Mouse (Mus musculus) spleen, postnatal 36 days (tissue): ENCODE measurements around the gene Rdh16f1.
"Not testable (repeated sequence)": the region's sequence is repeated elsewhere in the genome, so short reads cannot be mapped to it uniquely, and the experiment has no call there.

Experiments
- DNase-seq, 2 experiments: peaks; one replicate each; pipeline ENCODE4 v3.0.0; 2022; ENCODE audit warnings: low spot score in 2 of 2, mixed read lengths in 1 of 2

Gene Rdh16f1

DNA sequence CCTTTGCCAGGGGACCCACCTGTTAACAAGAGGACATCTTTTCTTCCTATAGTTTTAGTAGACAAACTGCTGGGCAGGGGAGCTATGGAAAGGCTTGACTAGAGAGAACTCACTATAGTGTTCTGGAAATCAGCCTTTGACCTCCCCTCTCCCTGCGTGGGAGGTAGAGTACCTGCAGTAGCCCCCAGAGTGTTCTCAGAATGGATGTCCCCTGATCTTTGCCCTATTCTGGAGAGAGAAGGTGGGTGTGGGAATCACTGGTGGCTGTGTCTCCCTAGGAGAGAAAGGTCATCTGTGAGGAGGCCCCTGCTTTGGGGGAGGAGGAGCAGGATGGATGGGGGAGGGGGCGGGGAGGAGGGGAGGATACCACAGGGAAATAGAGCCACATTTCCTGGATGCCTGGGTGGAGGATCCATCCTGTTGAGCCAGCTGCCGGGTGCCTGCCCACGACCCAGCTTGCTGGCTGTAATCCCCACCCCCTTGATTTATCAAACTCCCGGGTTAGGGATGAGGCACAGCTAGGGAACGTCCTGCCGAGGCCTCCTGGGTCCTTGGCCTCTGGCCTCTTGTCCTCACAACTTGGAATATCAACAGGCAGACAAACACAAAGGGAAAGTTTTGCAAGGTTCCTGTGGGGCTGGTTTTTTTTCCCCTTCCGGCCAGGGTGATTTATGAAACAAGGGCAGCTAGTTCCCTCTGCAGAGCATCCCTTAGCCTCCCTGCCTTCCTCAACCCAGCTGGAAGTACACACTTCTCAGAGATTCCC, 10.6 kb upstream of the Rdh16f1 start:
- DNase-seq, result no peak

DNA sequence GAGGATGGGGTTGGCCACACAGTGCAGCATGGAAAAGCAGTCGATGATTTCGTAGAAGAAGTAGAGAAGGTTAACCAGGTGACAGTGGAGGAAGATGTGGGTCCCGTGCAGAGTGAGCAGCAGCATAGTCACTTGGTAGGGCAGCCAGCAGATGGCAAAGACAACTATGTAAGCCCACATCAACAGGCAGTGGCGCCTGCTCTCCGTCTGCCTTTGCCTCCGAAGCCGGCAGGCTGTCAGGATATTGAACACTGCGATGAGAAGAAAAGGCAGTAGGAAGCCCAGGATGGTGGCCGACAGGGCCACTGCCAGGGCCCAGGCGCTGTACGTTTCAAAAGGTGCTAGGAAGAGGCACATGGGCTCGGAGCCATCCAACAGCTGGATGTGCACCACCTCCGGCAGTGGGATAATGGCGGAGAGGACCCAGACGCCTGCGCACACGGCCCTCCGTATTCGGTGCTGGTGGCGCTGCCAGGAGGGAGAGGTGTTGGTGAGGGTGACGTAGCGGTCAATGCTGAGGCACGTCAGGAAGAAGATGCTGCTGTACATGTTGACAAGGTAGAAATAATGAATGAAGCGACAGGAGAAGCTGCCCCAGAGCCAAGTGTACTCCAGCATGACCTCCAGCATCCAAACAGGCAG, 9.3 kb upstream of the Rdh16f1 start:
- no peak for DNase-seq

DNA sequence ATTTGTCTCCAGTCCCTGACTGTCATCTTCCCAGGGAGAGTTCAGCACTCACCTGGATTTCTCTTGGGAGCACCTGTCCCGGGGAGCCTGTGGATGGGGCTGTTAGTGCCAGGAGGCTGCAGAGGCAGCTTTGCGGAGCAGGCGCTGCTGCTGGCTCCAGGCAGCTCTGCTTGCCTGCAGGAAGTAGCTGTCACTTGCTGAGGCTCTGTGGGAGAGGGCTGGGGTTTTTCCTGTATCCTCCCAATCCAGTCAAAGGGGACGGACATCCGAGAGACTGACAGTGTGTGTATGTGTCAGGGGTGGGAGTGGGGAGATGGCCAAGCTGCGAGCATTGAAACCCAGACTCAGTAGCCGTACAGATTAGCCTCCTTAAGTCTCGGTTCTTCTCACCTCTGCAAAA, 8.0 kb upstream of the Rdh16f1 start, which contains the start of gene Gpr182:
Gpr182 (minus strand) TSS at position 185 of the 400 bp plus-strand sequence.
- DNase-seq, result no peak

DNA sequence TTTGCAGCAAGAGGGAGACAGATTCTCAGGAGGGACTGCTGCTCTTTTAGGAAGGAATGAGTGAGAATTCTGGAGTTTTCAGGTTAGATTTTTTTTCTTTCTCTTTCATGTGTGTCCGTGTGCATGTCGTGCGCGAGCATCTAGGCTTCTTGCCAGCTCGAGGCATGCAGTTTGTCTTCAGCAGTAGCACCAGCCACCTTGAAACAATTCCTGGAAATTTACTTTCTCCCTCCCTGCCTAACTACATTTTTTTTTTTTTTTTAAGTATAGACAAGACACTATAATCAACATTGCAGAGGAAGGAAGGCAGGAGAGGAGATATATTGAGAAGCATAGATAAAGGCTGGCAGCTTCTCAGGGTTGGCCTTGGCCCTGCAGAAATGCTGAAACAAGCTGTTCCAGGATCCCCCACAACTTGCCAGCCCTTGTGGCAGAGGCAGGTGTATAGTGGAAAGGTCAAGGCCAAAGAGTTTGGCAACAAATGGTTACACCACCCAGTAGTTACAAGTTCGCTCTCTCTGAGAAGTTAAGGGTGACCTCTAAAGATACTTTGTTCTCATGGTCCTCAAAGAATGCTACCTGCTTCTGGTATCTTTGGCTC, 4.9 kb upstream of the Rdh16f1 start:
- no peak for DNase-seq

DNA sequence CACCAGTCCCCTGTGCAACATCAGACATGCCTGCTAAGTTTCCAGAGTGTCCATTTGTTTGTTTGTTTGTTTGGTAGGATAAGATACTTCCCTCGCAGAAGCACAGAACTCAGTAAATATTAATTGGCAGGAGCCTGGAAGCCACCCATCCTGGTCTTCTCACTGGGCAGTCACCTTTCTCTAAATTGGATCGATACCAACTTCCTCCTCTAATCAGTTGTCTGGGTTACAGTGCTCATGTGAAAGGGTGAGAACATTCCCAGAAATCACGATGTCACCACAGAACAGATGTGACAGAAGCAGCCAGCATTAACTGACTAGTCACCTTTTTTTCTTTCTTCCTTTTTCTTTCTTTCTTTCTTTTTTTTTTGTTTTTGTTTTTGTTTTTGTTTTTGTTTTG, 4.3 kb upstream of the Rdh16f1 start:
- no peak for DNase-seq

DNA sequence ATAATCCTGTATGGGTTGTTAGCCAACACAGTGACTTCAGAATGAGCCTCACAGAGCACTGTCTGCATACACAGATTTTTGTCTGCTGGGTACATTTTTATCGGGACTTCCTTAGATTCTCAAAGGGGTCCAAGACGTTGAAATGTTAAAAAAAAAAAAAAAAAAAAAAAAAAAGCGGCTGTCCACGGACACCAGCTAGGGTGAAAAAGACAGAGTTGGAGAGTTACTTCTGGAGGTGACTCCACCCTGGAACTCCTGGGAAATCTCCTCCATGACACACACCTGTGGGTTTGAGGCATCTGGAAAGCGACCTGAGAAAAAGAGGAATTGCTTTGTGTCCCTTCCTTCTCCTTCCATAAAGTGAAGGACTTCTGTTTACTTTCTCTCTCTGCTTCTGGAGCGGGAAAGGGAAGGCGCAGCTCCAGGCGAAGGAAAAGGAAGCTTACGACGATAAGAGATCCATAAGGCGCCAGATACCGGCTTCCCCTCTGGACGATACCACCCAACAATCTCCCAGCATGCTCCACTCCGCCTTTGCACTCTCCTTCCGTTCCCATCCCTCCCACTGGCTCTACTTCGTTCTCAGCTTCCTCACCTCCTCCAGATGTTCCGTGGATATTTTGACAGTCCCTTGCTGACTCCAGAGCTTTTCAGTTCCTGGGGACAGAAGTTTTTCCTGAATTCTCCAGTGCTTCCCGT, 3.7 kb upstream of the Rdh16f1 start:
- DNase-seq, result no peak

DNA sequence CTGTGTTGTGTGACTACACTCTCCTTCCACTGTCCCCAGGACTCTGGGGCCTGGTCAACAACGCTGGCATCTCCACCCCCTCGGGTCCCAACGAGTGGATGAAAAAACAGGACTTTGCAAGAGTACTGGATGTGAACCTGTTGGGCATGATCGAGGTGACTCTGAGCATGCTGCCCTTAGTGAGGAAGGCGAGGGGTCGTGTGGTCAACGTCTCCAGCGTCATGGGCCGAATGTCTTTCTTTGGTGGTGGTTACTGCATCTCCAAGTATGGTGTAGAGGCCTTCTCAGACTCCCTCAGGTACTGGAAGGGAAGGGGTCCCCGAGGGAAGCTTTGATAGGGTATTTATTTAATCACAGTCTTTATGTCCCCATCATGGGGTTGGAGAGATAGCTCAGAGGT, 3.3 kb downstream of the Rdh16f1 start:
- DNase-seq, result not testable (repeated sequence)

DNA sequence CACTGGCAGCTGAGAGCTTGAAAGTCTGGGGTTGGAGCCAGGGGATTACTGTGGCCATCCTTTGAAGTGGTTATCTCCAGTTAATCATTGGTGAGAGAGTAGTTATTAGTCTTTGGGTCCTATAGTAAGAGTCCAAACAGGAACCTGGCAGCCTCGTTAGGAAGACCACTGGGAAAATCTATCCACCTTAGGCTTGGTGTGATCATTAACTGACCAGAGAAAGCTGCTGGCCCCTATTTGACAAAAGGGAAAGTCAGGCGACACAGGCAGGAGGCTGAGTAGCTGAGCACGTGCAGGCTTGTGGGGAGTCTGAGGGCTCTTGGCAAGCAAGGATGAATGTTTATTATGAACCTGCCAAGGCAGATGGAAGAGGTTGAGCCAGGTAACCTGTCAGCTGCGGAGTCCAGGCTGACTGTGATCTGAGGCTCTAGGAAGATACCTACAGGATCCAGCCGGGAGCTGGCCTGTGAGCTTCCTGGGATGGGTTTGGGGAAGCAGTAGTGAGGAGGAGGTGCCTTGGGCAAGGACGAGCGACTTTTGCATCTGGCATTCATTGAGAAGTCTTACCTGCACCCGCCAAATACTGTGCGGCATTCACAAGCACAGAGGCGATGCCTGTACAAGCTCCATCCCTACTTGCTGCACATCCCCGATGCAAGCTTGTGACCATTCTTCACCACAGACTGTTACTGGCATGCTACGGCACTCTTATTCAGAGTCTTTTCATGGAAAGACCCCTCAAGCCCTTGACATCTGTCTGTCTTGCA, 4.5 kb downstream of the Rdh16f1 start:
- no peak for DNase-seq

DNA sequence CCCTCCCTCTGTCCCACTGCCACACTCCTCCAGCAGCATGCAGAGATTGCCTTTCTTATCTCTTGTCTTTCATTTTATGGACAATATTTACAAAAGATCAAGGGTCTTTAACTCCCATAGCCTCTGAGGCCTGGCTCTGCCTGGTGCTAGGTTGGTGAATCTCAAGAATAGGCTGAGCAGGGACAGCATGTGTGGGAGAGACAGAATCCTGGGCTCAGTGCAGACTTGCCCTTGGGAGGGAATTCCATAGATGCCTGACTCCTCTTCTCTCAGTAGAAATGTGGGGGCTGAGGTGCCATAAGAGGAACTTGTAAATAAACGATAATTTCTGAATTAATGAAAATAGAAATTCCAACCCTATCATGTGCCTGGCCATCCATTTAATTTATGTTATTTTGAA, 7.0 kb downstream of the Rdh16f1 start:
- no peak for DNase-seq

DNA sequence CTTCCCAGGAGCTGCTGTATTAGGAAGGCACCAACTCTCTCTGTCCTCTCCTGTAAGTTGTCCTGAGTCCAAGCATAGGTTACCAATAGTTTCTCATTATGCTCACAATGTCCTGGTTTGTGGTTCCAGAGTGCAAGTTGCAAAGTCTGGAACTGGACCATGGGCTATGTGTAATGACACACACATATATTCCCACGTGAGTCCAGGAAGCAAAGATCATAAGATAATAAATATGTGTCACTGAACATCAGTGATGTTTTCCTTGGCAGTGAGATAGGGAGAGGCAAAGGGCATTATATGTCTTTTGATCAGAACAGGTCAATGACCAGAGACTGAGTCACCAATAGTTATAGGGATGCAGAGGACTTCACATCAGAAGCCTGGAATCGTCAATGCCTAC, 16.4 kb downstream of the Rdh16f1 start, which contains the start of gene Rdh9:
Rdh9 (plus strand) TSS at position 376 of the 400 bp plus-strand sequence.
- DNase-seq, result no peak

DNA sequence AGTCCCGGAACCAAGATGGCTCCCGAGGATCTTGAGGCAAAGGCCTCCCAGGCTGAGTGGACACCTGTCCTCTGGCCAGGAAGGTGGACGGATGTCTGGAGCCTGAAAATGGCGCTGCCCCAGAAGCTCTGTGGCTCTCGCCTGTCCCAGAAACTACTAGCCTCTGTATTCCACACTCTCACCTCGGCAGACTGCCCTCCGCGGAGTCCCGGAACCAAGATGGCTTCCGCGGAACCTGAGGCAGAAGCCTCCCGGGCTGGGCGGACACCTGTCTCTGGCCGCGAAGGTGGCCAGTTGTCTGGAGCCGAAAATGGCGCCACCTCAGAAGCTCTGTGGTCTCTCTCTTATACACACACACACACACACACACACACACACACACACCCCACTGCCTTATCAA, 22.7 kb downstream of the Rdh16f1 start:
- not testable (repeated sequence) for DNase-seq

DNA sequence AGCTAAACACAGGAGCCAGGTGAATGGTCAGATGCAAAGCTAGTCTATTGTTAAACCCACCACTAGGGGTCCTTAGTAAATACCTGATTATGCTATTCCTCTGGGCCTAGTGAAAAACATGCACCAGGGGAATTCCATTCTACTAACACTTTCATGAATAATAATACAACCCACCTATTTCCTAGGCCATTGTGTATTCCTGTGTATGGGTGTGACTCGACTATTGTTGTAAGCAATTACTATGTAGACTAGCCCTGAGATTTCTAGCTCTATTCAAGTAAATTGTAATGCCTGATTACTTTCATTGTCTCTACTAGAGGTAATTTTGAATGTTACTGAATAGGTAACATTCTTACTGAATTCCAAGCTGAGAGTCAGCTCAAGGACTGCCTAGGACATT, 25.8 kb downstream of the Rdh16f1 start:
- DNase-seq, result not testable (repeated sequence)

DNA sequence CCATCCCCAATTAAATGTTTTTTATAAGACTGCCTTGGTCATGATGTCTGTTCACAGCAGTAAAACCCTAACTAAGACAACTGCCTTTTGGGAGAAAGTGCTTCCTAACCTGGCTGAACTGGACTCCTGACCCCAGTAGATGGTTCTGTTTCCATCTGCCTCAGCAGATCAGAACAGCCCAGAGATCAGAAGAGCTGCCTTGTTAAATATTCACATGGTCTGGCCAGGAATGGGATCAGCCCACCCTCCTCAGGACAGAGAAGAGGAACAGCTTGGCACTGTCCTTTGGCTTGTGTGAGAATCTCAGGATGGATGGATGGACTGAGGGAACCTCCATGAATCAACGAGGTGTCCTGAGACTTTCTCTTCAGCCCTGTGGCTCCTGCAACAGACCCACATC, 39.7 kb downstream of the Rdh16f1 start:
- DNase-seq, result no peak

DNA sequence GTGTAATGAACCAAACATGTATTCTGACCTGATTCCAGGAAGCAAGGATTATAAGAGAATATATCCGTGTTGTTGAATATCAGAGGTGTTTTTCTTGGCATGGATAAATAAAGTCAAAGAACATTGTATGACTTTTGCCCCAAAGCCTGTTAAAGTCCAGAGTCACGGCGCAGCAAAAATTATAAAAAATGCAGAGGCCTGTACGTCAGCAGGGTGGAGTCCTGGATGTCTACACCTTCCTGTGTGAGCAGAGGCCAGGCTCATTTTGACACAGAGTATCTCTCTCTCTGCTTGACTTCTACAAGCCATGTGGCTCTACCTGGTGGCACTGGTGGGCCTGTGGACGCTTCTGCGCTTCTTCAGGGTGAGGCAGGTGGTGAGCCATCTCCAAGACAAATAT, 41.3 kb downstream of the Rdh16f1 start, which contains the start of gene Rdh16:
Rdh16 (plus strand) TSS at position 262 of the 400 bp plus-strand sequence.
- no peak for DNase-seq

DNA sequence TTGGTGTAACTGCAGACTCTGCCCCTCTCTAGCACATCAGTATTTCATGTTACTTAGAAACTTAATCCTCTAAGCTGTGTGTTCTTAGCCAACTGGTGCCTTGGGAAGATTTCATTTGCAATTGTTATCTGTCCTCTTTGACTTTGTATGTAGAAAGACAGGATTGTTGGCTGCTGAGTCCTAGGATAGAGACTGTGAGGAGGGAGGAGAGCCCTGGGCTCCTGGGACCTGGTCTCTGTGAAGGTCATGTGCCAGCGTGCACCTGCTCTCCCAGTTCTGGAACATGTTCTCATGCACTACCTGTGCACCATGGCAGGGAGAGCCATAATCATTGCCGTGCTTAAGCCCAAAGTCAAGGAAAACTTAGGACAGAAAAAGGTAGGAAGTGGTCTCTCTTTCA, 42.0 kb downstream of the Rdh16f1 start:
- DNase-seq, result no peak

DNA sequence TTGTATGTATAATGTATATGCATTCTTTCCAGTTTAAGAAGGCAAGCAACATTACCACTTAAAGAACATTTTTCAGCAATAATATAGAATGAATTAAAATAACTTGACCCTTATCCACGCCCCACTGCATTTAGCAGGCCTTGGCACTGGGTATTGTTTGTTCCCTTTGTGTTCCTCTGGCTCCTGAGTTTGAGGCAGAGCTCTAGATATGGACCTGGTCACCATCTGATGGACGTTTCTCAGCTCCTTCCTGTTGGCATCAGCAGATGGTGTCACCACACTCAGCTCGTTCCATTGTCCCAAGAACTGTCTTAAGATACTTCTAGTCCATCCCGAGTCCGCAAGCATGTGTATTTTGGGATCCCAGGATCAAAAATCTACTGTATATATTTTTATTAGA, 42.6 kb downstream of the Rdh16f1 start:
- DNase-seq, result no peak

DNA sequence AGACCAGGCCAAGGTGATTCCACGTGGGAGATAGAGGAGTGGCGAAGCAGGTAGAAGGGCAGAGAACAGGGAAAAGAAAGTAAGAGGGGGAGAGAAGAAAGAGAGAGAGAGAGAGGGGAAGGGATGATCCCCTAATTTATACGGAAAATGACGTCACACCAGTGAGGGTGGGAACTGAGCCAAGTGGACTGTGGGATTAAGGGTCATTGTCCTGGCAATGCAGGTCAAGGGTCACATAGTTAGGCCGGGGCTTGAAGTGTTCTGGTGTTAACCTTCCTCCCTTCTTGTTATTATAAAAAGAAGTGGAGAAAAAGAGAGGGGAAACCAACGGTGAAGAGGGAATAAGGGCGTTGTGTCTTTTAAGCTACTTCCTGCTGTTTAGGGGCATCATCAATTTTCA, 44.8 kb downstream of the Rdh16f1 start:
- DNase-seq, result no peak

DNA sequence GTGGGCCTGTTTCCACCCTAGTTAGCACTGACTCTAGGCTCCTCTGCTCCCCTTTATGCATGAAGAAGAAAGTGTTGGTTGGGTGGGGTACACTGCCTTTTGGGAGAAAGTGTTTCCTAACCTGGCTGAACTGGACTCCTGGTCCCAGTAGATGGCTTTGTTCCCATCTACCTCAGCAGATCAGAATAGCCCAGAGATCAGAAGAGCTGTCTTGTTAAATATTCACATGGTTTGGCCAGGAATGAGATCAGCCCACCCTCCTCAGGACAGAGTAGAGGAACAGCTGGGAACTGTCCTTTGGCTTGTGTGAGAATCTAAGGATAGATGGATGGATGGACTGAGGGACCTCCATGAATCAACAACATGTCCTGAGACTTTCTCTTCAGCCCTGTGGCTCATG, 56.3 kb downstream of the Rdh16f1 start:
- DNase-seq, result no peak

DNA sequence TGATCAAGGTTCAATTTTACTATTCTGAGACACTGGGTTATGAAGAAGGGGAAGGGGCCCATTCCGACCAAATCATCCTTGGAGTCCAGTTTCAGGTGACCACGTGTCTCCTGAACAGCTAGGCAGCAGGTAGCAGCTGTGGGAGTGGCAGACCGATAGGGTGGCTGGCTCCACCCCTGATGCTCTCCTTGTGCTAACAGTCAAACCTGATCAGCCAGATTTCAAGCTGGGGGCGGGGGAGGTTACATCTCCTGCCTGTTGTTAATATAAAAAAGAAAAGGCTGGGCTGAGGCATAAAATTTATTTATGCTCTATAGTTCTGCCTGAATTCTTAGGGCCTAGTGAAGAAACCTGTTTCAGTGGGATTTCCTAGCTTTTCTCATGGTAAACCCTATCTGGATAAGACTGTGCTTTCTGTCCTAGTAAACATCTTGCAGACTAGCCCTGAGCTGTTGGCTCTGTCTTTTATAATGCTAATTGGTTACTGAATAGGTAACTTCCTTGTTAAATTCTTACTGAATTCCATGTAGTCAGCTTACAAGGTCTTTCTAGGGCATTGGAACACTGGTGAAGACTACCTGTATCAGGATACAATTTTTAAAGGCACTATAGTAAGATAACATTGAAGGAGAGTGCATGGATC, 57.8 kb downstream of the Rdh16f1 start:
- not testable (repeated sequence) for DNase-seq

DNA sequence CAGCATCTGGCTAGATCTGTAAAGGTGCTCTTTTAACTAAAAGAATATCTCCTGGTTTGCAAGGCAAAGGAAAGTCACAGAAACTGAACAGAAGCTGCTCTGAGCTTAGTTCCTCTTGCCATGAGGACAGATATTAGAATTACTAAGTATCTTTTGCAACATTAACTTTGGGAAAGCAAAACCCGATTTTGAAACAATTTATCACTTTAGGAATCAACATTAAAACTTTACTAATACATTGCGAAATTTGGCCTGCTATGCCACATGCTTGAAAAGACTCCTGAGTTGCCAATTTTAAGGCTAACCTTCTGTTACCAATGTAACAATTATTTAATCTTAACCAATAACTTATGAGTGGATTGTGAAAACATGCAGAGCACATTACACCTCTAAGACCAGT, 62.2 kb downstream of the Rdh16f1 start:
- DNase-seq, result not testable (repeated sequence)

DNA sequence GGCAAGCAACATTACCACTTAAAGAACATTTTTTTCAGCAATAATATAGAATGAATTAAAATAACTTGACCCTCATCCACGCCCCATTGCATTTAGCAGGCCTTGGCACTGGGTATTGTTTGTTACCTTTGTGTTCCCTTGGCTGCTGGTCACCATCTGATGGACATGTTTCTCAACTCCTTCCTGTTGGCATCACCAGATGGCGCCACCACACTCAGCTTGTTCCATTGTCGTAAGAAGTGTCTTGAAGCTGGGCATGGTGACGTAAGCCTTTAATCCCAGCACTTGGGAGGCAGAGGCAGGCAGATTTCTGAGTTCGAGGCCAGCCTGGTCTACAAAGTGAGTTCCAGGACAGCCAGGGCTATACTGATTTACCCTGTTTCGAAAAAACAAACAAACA, 65.8 kb downstream of the Rdh16f1 start:
- DNase-seq, result no peak
